Comparison of ENCODE assay signal across 38 mouse cellular contexts in genomic region chr7:24970341-24970740, GRCm38 (mm10). TPM values are rescaled to one million over a fixed set of nuclear protein-coding genes. Genes with fewer than 3 reads are reported as not detected.
"Had no signal": no experiment of that assay in that cellular context is flagged by ENCODE, and none has a peak within 500 bp of the region (broad histone marks: within the 10 kb centered on the region; RNA-seq: fewer than 3 reads in every experiment).

No protein-coding gene starts in this region.

- H3K4me3 ChIP-seq: heart, adult 2 months; heart, embryonic 12.5 days; hindbrain, embryonic 12.5 days; intestine, embryonic 15.5 days; limb, embryonic 12.5 days; liver, embryonic 15.5 days had no signal

- DNase-seq: gastrocnemius, adult 2 months; gastrocnemius, postnatal 10 days; gastrocnemius, postnatal 25 days; heart, adult 2 months; heart, postnatal 10 days; heart, postnatal 4 days; kidney, adult 18-20 months; kidney, adult 8-10 months; kidney, postnatal 10 days; kidney, postnatal 4 days; liver; liver, embryonic 13.5 days; liver, postnatal 0 days had no signal

- H3K27me3 ChIP-seq: heart, embryonic 12.5 days; hindbrain, embryonic 12.5 days; intestine, embryonic 15.5 days; limb, embryonic 12.5 days; liver, embryonic 13.5 days; liver, embryonic 15.5 days had no signal

- H3K9ac ChIP-seq: heart, embryonic 12.5 days; hindbrain, embryonic 12.5 days; intestine, embryonic 15.5 days; limb, embryonic 12.5 days; liver, embryonic 13.5 days; liver, embryonic 15.5 days had no signal

- ATAC-seq: hindbrain, embryonic 16.5 days; inflammation-experienced regulatory T-cells, adult 6 months; intestine, embryonic 15.5 days; intestine, postnatal 0 days; liver, postnatal 0 days had no signal

- H3K36me3 ChIP-seq: hindbrain, embryonic 10.5 days had no signal

- H3K9me3 ChIP-seq: heart, embryonic 10.5 days; heart, embryonic 12.5 days; hindbrain, embryonic 10.5 days; hindbrain, embryonic 12.5 days; intestine, embryonic 15.5 days; limb, embryonic 10.5 days; limb, embryonic 12.5 days; liver, embryonic 13.5 days; liver, embryonic 15.5 days had no signal

- H3K27ac ChIP-seq: heart, adult 2 months; heart, embryonic 10.5 days; hindbrain, embryonic 12.5 days; hindbrain, embryonic 14.5 days; intestine, embryonic 15.5 days; left cerebral cortex, adult 2 months; limb, embryonic 10.5 days; limb, embryonic 12.5 days; liver, embryonic 13.5 days; liver, embryonic 15.5 days had no signal

- H3K4me2 ChIP-seq: hindbrain, embryonic 12.5 days; limb, embryonic 12.5 days had no signal

RNA-seq across cellular contexts. Expression of gene Gm4881, which starts 26.0 kb away (rescaled TPM):
- total RNA-seq: gastrocnemius, adult 2 months; gastrocnemius, postnatal 10 days; gastrocnemius, postnatal 25 days; gastrocnemius, postnatal 4 days; granulocyte monocyte progenitor cell, adult 5-6 weeks; heart, adult 2 months; heart, postnatal 10 days; heart, postnatal 25 days; heart, postnatal 4 days; layer of hippocampus, adult 8-10 months; layer of hippocampus, postnatal 25 days; left cerebral cortex, adult 2 months; left cerebral cortex, postnatal 14 days; left cerebral cortex, postnatal 36 days had no signal
- polyA plus RNA-seq: heart, adult 2 months; heart, embryonic 10.5 days; heart, embryonic 12.5 days; heart, embryonic 14.5 days; heart, embryonic 16.5 days; inflammation-experienced regulatory T-cells, adult 6 months; intestine, embryonic 15.5 days; intestine, postnatal 0 days; kidney, embryonic 14.5 days; kidney, embryonic 16.5 days; limb, embryonic 10.5 days; limb, embryonic 12.5 days; liver, embryonic 11.5 days; liver, embryonic 13.5 days; liver, embryonic 15.5 days; liver, postnatal 0 days had no signal

RNA-seq across cellular contexts. Expression of gene Atp1a3, which starts 35.4 kb away (rescaled TPM):
- total RNA-seq: gastrocnemius, adult 2 months had no signal
